Mouse (Mus musculus) ES-E14 (cell line): ENCODE data around the gene Med22.

Experiments used
- HCFC1 ChIP-seq: IDR thresholded peaks from 2 replicates; pipeline ENCODE4 v1.6.1; 2012; ENCODE audit warnings: low read length, inconsistent platforms, borderline replicate concordance; ENCODE audit not compliant: insufficient read depth
- MAFK ChIP-seq: IDR thresholded peaks from 2 replicates; pipeline ENCODE4 v1.6.1; 2014; ENCODE audit warnings: mild to moderate bottlenecking, low read depth, low read length, inconsistent platforms; ENCODE audit not compliant: insufficient read depth

DNA sequence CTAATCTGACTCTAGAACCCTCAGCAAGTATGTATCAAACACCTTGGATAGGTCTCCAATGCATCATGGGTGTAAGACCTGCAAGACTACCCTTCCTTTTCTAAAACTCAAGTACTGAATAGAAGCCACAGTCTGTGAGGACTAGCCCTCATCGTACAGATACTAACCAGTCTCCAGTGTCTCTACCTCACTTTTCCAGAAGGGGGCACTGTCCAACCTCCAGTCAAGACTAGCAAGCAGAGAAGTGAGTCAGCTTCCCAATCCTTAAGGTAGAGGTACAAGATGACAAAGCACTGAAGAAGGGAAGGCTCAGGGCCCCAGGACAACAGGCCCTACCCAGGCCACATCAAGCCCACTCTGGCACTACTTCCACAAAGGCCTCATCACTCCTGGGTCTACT is 19.9 kb upstream of the Med22 start:
- TF ChIP-seq HCFC1 (no peak), MAFK (peak; percentile 84)
